In genomic region chr11:73207621-73208020, GRCm38 (mm10) we compare ENCODE assay signal across 17 mouse cellular contexts. TPM values are rescaled to one million over a fixed set of nuclear protein-coding genes. Genes with fewer than 3 reads are reported as not detected.
DNase-seq lines count a peak whose midpoint lies in the region; ATAC-seq and TF ChIP-seq lines count a peak whose summit lies in the region.
"Had no signal": no experiment of that assay in that cellular context is flagged by ENCODE, and none has a peak within 500 bp of the region (broad histone marks: within the 10 kb centered on the region; RNA-seq: fewer than 3 reads in every experiment).

No protein-coding gene starts in this region.

- no peak for ATAC-seq in forebrain, postnatal 0 days
- ATAC-seq in forebrain, embryonic 16.5 days, result no peak
- ATAC-seq in lung, postnatal 0 days, result no peak
- 0 out of 2 replicates have a peak, but pooled peaks have one; percentile 33 for ATAC-seq in neutrophil, adult 5-6 weeks (ENCODE audit: extremely low read depth, insufficient number of reproducible peaks, low FRiP score, poor library complexity, severe bottlenecking)
- ATAC-seq: inflammation-experienced regulatory T-cells, adult 6 months had no signal

- DNase-seq in forebrain, postnatal 0 days, result no peak
- no peak for DNase-seq in lung, postnatal 0 days (ENCODE audit: low spot score)
- DNase-seq in lung, postnatal 25 days (ENCODE audit: low spot score), result no peak
- peak; percentile 69 for DNase-seq in ZHBTc4 (ENCODE audit: low read depth, low spot score)
- DNase-seq in right cerebral cortex, postnatal 10 days (ENCODE audit: low spot score in 2 of 2), result no peak
- DNase-seq in ovary, postnatal 10 days (ENCODE audit: low spot score), result no peak
- DNase-seq: cerebellum, adult 2 months; gastrocnemius, postnatal 25 days; lung, adult 18-20 months; right cerebral cortex, postnatal 14 days had no signal

- no peaks in the 10 kb centered on the region for H3K9me3 ChIP-seq in forebrain, postnatal 0 days (ENCODE audit: low read length)
- no peaks in the 10 kb centered on the region for H3K9me3 ChIP-seq in forebrain, embryonic 16.5 days (ENCODE audit: control insufficient read depth, low read length)
- H3K9me3 ChIP-seq in lung, postnatal 0 days (ENCODE audit: low read length), result no peaks in the 10 kb centered on the region
- H3K9me3 ChIP-seq: embryonic facial prominence, embryonic 12.5 days; forebrain, embryonic 12.5 days; midbrain, embryonic 12.5 days; neural tube, embryonic 12.5 days had no signal

- peak; percentile 33; the same call in 1 of the 2 replicates for TF ChIP-seq CTCF in forebrain, postnatal 0 days (IDR thresholded peaks at IDR 0.05; ENCODE audit: low read depth)
- TF ChIP-seq CTCF in lung, postnatal 0 days (IDR thresholded peaks at IDR 0.05), result peak; percentile 57

- H3K9ac ChIP-seq in forebrain, postnatal 0 days, result no peak overlapping the region
- no peak overlapping the region for H3K9ac ChIP-seq in forebrain, embryonic 16.5 days (replicated peaks; ENCODE audit: low read depth, low read length)
- no peak overlapping the region for H3K9ac ChIP-seq in lung, postnatal 0 days (replicated peaks; ENCODE audit: low read depth)
- H3K9ac ChIP-seq: embryonic facial prominence, embryonic 12.5 days; forebrain, embryonic 12.5 days; midbrain, embryonic 12.5 days; neural tube, embryonic 12.5 days had no signal

- 87% methylated on average over 2 of the region's 2 CpGs for WGBS in forebrain, postnatal 0 days
- WGBS in forebrain, embryonic 16.5 days, result 94% methylated on average over 2 of the region's 2 CpGs
- WGBS in lung, postnatal 0 days, result 78% methylated on average over 2 of the region's 2 CpGs

- H3K4me2 ChIP-seq in forebrain, postnatal 0 days (ENCODE audit: low read depth), result no peak overlapping the region
- no peak overlapping the region for H3K4me2 ChIP-seq in forebrain, embryonic 16.5 days (ENCODE audit: low read length)
- H3K4me2 ChIP-seq in lung, postnatal 0 days (replicated peaks; ENCODE audit: low read depth, low read length), result no peak overlapping the region
- H3K4me2 ChIP-seq: embryonic facial prominence, embryonic 12.5 days; forebrain, embryonic 12.5 days; midbrain, embryonic 12.5 days; neural tube, embryonic 12.5 days had no signal

- no peaks in the 10 kb centered on the region for H3K4me1 ChIP-seq in forebrain, postnatal 0 days (ENCODE audit: insufficient read depth)
- H3K4me1 ChIP-seq in forebrain, embryonic 16.5 days (replicated peaks; ENCODE audit: control insufficient read depth, insufficient read depth, low read length), result no peaks in the 10 kb centered on the region
- H3K4me1 ChIP-seq in lung, postnatal 0 days (ENCODE audit: insufficient read depth, low read depth, low read length), result no peaks in the 10 kb centered on the region
- H3K4me1 ChIP-seq: embryonic facial prominence, embryonic 12.5 days; forebrain, embryonic 12.5 days; midbrain, embryonic 12.5 days; neural tube, embryonic 12.5 days had no signal

- H3K27me3 ChIP-seq in forebrain, postnatal 0 days (ENCODE audit: insufficient read depth, low read length), result no peaks in the 10 kb centered on the region; the same call in 1 of the 2 replicates
- H3K27me3 ChIP-seq in forebrain, embryonic 16.5 days (replicated peaks; ENCODE audit: control insufficient read depth, insufficient read depth, low read length), result no peaks in the 10 kb centered on the region
- H3K27me3 ChIP-seq in lung, postnatal 0 days (replicated peaks; ENCODE audit: insufficient read depth, low read length), result no peaks in the 10 kb centered on the region
- H3K27me3 ChIP-seq: embryonic facial prominence, embryonic 12.5 days; midbrain, embryonic 12.5 days; neural tube, embryonic 12.5 days had no signal

- no peak for TF ChIP-seq EP300 in lung, postnatal 0 days (IDR thresholded peaks at IDR 0.05)

- no peak overlapping the region for H3K4me3 ChIP-seq in forebrain, postnatal 0 days (ENCODE audit: low read depth, low read length)
- no peak overlapping the region for H3K4me3 ChIP-seq in forebrain, embryonic 16.5 days (replicated peaks; ENCODE audit: low read length)
- no peak overlapping the region for H3K4me3 ChIP-seq in lung, postnatal 0 days (ENCODE audit: low read depth, low read length)
- H3K4me3 ChIP-seq: embryonic facial prominence, embryonic 12.5 days; forebrain, embryonic 12.5 days; midbrain, embryonic 12.5 days; neural tube, embryonic 12.5 days had no signal

- H3K27ac ChIP-seq in forebrain, postnatal 0 days (ENCODE audit: low read depth, low read length), result no peak overlapping the region
- H3K27ac ChIP-seq in forebrain, embryonic 16.5 days (ENCODE audit: low read length), result no peak overlapping the region
- no peak overlapping the region for H3K27ac ChIP-seq in lung, postnatal 0 days (ENCODE audit: low read length)
- H3K27ac ChIP-seq: embryonic facial prominence, embryonic 12.5 days; forebrain, embryonic 12.5 days; midbrain, embryonic 12.5 days; neural tube, embryonic 12.5 days had no signal

- H3K36me3 ChIP-seq in forebrain, postnatal 0 days (ENCODE audit: insufficient read depth), result no peaks in the 10 kb centered on the region
- no peaks in the 10 kb centered on the region for H3K36me3 ChIP-seq in forebrain, embryonic 16.5 days (ENCODE audit: control insufficient read depth, insufficient read depth)
- no peaks in the 10 kb centered on the region for H3K36me3 ChIP-seq in lung, postnatal 0 days (ENCODE audit: insufficient read depth, low read length)
- H3K36me3 ChIP-seq: embryonic facial prominence, embryonic 12.5 days; forebrain, embryonic 12.5 days; midbrain, embryonic 12.5 days; neural tube, embryonic 12.5 days had no signal

RNA-seq across cellular contexts. Expression of gene Shpk, which starts 8.4 kb away (rescaled TPM):
- total RNA-seq in forebrain, postnatal 0 days (2014; rRNA removed), result 0.85 and 1.8 TPM in 2 replicates
- polyA plus RNA-seq in forebrain, postnatal 0 days (2015; fragmentation: Nextera tagmentation; extraction: Ambion mirVana), result 1.5 and 2.2 TPM in 2 replicates
- 1.3 and 1.8 TPM in 2 replicates for polyA plus RNA-seq in forebrain, embryonic 16.5 days (2015; fragmentation: Nextera tagmentation; extraction: Ambion mirVana)
- polyA plus RNA-seq in lung, postnatal 0 days (2015; fragmentation: Nextera tagmentation; extraction: Ambion mirVana), result 2.8 and 3.5 TPM in 2 replicates
- total RNA-seq in neutrophil, adult 5-6 weeks (2017), result 1.4 and 2.4 TPM in 2 replicates

RNA-seq across cellular contexts. Expression of gene Ctns, which starts 8.8 kb away (rescaled TPM):
- total RNA-seq in forebrain, postnatal 0 days (2014; rRNA removed), result 15.3 and 17.0 TPM in 2 replicates
- polyA plus RNA-seq in forebrain, postnatal 0 days (2015; fragmentation: Nextera tagmentation; extraction: Ambion mirVana), result 9.6 and 12.7 TPM in 2 replicates
- 20.6 and 21.5 TPM in 2 replicates for polyA plus RNA-seq in forebrain, embryonic 16.5 days (2015; fragmentation: Nextera tagmentation; extraction: Ambion mirVana)
- polyA plus RNA-seq in lung, postnatal 0 days (2015; fragmentation: Nextera tagmentation; extraction: Ambion mirVana), result 15.2 and 16.2 TPM in 2 replicates
- total RNA-seq in neutrophil, adult 5-6 weeks (2017), result 15.7 and 19.0 TPM in 2 replicates

RNA-seq across cellular contexts. Expression of gene Trpv1, which starts 26.5 kb away (rescaled TPM):
- 0.38 TPM in 2 replicates for total RNA-seq in forebrain, postnatal 0 days (2014; rRNA removed)
- 0.22 and 0.38 TPM in 2 replicates for polyA plus RNA-seq in forebrain, postnatal 0 days (2015; fragmentation: Nextera tagmentation; extraction: Ambion mirVana)
- polyA plus RNA-seq in forebrain, embryonic 16.5 days (2015; fragmentation: Nextera tagmentation; extraction: Ambion mirVana), result not detected in 2 replicates
- 0.05 TPM in 1 of 2 replicates, not detected in the other for polyA plus RNA-seq in lung, postnatal 0 days (2015; fragmentation: Nextera tagmentation; extraction: Ambion mirVana)
- not detected in 2 replicates for total RNA-seq in neutrophil, adult 5-6 weeks (2017)
- polyA plus RNA-seq: forebrain, embryonic 12.5 days; inflammation-experienced regulatory T-cells, adult 6 months; midbrain, embryonic 12.5 days had no signal

RNA-seq across cellular contexts. Expression of gene Tax1bp3, which starts 30.7 kb away (rescaled TPM):
- total RNA-seq in forebrain, postnatal 0 days (2014; rRNA removed), result 52.2 and 59.5 TPM in 2 replicates
- polyA plus RNA-seq in forebrain, postnatal 0 days (2015; fragmentation: Nextera tagmentation; extraction: Ambion mirVana), result 122 and 137 TPM in 2 replicates
- polyA plus RNA-seq in forebrain, embryonic 16.5 days (2015; fragmentation: Nextera tagmentation; extraction: Ambion mirVana), result 166 and 182 TPM in 2 replicates
- polyA plus RNA-seq in lung, postnatal 0 days (2015; fragmentation: Nextera tagmentation; extraction: Ambion mirVana), result 373 and 379 TPM in 2 replicates
- total RNA-seq in neutrophil, adult 5-6 weeks (2017), result 10.2 and 17.1 TPM in 2 replicates

RNA-seq across cellular contexts. Expression of gene Emc6, which starts 30.8 kb away (rescaled TPM):
- total RNA-seq in forebrain, postnatal 0 days (2014; rRNA removed), result 127 and 153 TPM in 2 replicates
- polyA plus RNA-seq in forebrain, postnatal 0 days (2015; fragmentation: Nextera tagmentation; extraction: Ambion mirVana), result 182 and 219 TPM in 2 replicates
- polyA plus RNA-seq in forebrain, embryonic 16.5 days (2015; fragmentation: Nextera tagmentation; extraction: Ambion mirVana), result 119 and 127 TPM in 2 replicates
- 160 and 177 TPM in 2 replicates for polyA plus RNA-seq in lung, postnatal 0 days (2015; fragmentation: Nextera tagmentation; extraction: Ambion mirVana)
- 15.4 and 17.8 TPM in 2 replicates for total RNA-seq in neutrophil, adult 5-6 weeks (2017)
